Mouse (Mus musculus): ENCODE results near the gene Pigu. TPM values are rescaled to one million over a fixed set of nuclear protein-coding genes. Genes with fewer than 3 reads are reported as not detected.
A peak's percentile ranks its signal among the peaks of the same experiment; 100 is the strongest.

Gene Pigu
- total RNA-seq, 1 experiment from 2014 or later: 19.2 TPM

DNA sequence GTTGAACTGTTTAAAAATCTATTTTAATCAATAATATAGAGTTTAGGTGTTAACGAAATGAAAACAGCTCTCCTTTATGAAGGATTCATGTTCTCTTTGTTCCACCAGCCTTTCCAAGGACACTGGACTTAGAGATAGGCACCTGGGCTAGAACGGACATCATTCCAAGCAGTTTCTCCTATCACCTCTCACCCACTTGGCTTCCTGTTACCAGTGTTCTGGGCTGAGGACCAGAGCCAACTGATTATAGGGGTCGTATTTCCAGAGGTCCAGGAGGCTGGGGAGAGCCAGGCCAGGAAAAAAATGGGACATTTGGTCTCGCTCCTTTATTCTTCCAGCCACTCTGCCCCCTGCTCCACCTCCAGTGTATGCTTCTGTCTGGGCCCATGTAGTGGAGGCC, 15.2 kb upstream of the Pigu start:
- no peak for ATAC-seq (ENCODE audit: extremely low read depth, insufficient number of reproducible peaks, low FRiP score, poor library complexity, severe bottlenecking)

DNA sequence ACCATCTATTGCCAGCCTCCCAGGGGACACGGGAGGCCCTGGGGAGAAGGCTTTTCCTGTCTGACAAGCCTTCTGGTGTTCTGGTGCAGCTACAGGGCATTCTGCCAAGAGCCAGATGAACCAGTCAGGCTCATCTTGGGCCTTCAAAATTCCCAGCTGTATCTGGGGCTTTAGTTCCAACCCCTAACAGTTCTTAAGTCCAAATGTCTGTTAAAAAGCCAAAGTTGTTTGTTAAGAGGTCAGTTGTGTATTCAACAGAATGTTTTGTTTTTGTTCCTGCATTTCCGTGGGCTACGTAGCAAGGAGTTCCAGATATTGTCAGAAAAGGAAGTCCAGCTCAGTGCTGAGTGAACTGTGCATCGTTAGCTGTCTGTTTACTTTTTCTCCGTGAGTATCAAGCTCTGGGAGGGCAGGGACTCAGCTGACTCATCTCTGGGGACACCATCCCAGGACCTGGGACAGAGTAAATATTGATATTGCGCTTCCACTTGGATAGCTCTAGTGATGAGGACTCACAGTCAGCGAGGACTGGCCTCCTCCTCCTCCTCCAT, 12.2 kb upstream of the Pigu start:
- no peak for ATAC-seq (ENCODE audit: extremely low read depth, insufficient number of reproducible peaks, low FRiP score, poor library complexity, severe bottlenecking)

DNA sequence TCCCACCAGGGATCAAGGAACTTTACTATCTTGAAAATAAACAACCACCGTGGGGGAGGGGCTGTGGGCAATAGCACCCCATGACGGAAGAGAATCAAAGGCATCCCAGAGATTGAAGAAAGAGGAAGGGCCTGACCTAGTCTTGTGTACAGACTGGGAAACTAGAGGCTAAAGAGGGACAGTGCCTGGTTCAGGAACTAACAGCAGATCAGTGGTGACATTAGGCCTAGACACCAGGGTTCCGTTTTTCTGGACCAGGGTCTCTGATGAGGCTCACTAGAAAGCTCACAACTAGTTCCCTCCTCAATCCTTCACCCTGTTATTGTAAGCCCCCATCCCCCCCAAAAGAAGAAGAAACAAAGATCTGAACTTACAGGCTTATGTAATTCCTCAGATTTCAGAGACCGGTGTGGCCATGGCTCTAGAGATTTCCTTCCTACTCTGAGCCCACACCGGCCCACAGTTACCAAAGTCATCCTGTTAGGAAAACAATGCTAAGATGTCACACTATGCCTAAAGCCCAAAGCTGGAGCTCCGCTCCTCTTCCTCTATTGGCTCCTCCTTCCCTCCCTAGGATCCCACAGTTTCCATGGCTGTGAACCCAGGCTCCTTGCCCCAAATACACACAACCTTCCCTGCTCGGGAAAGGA, 10.5 kb upstream of the Pigu start:
- ATAC-seq (ENCODE audit: extremely low read depth, insufficient number of reproducible peaks, low FRiP score, poor library complexity, severe bottlenecking): peak; percentile 36; the same call in 1 of the 2 replicates

DNA sequence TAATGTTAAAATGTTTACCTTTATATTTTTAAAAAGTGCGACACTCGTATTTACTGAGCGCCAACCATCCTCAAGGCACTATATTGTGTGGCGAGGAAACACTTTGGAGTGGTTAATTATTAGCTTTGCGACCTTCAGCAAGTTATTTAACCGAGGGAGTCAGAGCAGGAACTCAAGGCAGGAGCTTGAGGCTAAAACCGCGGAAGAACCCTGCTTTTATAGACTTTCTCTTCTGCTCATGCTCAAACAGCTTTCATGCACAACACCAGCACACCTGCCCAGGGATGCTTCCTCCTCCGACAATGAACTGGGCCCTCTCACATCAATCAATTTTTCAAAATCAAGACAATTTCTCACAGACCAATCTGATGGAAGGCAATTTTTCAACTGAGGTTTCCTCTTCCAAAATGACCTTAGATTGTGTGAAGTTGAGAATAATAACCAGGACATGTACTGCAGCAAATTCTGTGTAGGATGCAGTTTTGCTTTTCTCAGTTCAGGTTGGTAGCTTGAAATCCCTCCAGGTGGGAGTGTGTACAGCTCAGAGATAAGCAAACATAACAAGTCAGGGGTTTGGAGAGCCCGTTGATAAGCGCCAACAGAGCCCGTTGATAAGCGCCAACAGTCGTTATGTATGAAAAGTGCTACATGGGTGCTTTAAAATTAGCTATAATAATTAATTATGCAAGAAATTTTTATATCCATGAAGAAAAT, 613 bp upstream of the Pigu start:
- ATAC-seq (ENCODE audit: extremely low read depth, insufficient number of reproducible peaks, low FRiP score, poor library complexity, severe bottlenecking): no peak

DNA sequence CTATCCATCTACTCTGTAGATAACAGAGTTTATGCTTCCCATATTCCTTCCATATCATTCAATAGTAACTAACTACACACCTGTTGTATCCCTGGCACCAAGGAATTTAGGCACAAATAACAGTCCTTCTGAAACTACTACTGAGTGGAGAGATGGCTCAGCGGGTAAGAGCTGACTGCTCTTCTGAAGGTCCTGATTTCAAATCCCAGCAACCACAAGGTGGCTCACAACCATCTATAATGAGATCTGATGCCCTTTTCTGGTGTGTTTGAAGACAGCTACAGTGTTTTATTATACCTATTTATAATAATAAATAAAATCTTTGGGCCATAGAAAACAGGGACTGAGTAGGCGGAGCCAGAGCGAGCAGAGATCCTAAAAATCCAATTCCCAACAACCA, 2.8 kb downstream of the Pigu start:
- no peak for ATAC-seq (ENCODE audit: extremely low read depth, insufficient number of reproducible peaks, low FRiP score, poor library complexity, severe bottlenecking)

DNA sequence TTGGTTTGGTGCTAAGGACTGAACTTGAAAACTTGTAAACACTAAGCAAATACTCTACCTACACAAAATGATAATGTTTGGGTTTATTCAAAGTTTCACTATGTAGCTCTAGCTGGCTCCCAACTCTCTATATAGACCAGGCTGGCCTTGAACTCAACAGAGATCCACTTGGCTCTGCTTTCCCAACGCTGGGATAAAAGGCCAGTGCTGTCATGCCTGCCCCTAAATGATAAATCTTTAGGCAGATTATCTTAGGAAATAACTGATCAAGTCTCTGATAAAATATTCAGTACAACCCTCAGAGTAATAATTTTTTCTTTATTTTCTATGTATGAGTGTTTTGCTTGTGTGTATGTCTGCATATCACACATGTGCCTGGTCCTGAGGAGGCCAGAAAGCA, 10.6 kb downstream of the Pigu start:
- ATAC-seq (ENCODE audit: extremely low read depth, insufficient number of reproducible peaks, low FRiP score, poor library complexity, severe bottlenecking): no peak

DNA sequence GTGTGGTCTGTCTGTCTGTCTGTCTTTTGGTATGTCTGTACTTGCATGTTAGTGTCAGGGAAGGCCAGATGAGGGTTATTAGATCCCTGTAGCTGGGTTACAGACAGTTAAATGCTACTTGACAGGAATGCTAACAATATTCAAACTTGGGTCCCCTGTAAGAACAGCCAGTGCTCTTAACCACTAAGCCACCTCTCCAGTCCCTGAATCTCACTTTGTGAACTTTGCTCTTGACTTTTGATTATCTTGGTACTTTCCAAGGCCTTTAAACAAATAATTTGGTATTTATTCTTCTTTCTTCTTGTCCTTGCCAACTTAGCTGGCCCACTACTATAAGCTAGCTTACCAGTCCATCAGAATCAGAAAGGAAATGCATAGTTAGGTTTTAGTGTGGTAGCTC, 17.1 kb downstream of the Pigu start:
- ATAC-seq (ENCODE audit: extremely low read depth, insufficient number of reproducible peaks, low FRiP score, poor library complexity, severe bottlenecking): no peak

DNA sequence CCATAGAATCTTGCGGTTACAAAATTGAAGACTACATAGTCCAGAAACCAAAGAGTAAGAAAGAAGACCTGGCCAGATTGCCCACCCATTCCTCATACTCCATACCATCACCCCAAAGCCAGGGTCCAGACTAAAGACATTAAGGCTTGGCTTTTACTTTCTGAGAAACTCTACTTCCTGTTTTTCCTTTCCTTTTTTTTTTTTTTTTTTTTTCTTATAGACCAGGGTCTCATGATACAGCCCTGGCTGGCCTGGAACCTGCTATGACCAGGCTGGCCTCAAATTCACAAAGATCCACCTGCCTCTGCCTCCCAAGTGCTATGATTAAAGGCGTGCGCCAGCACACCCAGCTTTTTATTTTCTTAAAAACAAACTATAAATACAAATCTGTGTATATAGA, 21.0 kb downstream of the Pigu start:
- ATAC-seq (ENCODE audit: extremely low read depth, insufficient number of reproducible peaks, low FRiP score, poor library complexity, severe bottlenecking): no peak

DNA sequence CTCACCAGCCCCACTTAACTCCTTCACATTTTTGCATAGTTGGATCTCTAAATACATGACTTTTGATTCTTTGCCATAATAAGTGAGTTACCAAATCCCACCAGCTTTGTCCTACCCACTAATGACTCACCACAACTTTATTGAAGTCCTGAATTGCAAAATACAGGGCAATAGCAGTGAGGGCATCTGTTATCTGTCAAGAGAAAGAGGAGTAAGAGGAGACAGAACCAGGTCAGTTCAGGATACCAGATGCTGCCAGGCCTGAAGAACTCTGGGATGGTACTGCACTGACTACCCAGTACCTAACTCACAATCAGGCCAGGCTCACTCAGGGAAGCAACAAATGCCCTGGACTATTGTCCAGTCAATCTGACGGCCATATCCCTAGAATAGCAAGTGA, 22.0 kb downstream of the Pigu start:
- ATAC-seq (ENCODE audit: extremely low read depth, insufficient number of reproducible peaks, low FRiP score, poor library complexity, severe bottlenecking): no peak

DNA sequence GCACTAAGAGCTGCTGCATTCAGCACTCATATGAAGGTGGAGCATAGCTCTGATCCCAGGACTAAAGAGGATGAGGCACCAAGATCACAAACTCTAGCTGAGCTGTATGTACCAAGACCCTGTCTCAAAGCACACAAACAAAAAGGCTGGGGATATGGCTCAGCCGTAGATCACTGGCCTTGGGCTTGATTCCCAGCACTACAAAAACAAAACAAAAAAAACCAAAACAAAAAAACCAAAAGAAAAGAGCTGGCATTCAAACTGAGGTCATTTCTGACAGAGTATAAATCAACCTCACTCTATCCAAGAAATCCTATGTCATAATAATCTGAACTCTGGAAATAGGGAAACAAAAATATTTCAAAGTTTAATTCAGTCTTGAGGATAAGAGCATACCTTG, 23.8 kb downstream of the Pigu start:
- ATAC-seq (ENCODE audit: extremely low read depth, insufficient number of reproducible peaks, low FRiP score, poor library complexity, severe bottlenecking): no peak

DNA sequence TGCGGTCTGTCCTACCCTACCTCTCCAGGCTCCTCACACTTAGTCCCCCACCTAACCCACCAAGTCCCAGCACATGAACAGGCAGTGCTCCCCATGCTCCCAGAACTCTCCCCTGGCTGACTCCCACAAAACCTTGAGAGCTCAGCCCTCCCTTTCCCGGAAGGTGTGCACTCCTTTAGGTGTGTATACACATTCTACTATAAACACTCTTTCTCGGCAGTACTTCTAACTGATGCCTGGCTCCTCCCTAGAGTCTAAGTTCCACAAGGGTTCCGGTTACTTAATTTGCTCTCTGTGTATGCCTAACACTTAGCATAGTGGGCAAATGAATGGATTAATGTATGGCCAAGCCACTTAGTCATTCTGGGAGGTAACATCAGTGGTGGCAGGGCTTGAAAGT, 25.9 kb downstream of the Pigu start:
- no peak for ATAC-seq (ENCODE audit: extremely low read depth, insufficient number of reproducible peaks, low FRiP score, poor library complexity, severe bottlenecking)

DNA sequence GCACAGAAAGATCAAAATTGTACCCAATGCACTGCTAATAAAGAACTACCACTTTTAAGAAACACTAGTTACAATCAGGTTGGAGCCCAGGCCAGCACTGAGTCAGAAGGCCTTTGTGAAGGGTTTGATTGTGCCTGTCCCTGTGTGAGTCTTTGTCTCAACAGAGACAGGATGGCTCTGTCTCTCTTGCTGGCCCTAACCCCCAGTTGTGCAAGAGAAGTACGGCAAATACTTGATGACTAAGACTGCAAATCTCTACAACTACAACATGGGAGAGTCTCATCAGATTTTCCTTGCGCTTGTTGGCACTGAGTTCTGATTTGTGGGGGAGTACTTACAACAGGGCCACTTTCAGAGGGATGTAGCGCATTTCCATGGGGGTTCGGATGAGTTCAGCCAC, 26.4 kb downstream of the Pigu start:
- ATAC-seq (ENCODE audit: extremely low read depth, insufficient number of reproducible peaks, low FRiP score, poor library complexity, severe bottlenecking): no peak

DNA sequence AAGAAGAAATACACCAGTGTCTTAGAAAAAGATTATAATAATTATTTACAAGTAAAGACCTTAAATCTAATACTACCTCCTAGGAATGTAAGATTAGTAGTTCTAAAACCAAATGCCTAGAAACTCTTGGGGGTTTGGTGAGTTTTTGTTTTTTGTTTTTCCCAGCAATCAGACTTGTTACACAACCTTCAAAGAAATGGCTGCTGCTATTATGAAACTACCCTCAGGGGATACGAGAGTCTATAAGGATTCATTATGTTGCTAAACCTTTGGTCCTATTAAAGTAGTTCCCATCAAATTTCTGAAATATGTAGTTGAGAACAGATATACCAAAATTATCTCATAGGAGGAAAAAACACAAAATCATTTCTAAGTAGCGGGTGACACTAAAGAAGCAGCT, 27.5 kb downstream of the Pigu start:
- ATAC-seq (ENCODE audit: extremely low read depth, insufficient number of reproducible peaks, low FRiP score, poor library complexity, severe bottlenecking): no peak

DNA sequence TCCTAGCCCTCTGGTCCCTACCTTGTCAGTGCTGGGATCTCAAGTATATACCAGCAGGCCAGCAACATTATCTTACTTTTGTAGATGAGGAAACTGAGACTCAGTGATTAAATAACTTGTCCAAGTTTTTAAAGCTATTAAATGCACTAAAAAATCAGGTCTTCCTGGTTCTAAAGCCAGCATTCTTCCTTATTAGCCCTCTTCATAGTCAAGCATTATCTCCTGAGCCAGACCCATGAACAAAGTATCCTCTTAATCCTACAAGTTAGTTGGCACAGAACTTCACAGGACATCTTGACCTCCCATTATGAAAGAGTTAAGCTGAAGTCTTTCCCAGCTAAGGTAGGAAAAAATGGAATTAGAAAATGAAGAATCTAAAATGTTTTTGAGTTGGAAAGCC, 28.3 kb downstream of the Pigu start:
- ATAC-seq (ENCODE audit: extremely low read depth, insufficient number of reproducible peaks, low FRiP score, poor library complexity, severe bottlenecking): no peak

DNA sequence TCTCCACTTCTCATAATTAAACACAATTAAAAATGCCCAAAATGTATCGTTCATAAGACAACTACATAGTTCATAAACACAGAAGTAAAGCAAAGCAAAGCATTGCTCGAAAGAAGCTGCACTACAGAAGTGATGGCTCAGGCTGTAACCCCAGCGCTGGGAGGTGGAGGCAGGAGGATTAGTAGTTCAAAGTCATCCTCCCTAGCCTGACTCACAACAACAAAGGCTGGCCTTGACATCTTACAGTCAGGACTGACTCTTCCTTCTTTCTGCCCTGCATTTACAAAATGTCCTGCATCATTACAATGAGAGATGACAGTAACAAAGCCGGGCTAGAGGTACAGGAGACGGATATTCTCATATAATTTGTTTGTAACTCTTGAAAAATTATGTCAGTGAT, 29.3 kb downstream of the Pigu start:
- no peak for ATAC-seq (ENCODE audit: extremely low read depth, insufficient number of reproducible peaks, low FRiP score, poor library complexity, severe bottlenecking)

DNA sequence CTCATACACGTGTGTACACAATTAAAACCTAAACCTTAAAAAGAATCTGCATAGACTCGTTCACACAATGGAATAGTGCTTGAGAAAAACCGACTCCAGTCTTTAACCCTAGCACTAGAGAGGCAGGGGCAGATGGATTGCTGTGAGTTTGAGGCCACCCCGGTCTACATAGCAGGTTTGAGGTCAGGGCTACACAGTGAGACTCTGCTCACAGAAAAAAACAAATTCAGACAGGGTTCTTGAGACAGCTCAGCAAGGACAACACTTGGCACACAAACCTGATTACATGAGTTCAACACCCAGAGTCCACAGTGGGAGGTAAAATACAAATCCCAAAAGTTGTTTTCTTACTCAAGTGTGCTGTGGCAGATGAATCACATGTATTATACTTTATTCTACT, 31.2 kb downstream of the Pigu start:
- no peak for ATAC-seq (ENCODE audit: extremely low read depth, insufficient number of reproducible peaks, low FRiP score, poor library complexity, severe bottlenecking)

DNA sequence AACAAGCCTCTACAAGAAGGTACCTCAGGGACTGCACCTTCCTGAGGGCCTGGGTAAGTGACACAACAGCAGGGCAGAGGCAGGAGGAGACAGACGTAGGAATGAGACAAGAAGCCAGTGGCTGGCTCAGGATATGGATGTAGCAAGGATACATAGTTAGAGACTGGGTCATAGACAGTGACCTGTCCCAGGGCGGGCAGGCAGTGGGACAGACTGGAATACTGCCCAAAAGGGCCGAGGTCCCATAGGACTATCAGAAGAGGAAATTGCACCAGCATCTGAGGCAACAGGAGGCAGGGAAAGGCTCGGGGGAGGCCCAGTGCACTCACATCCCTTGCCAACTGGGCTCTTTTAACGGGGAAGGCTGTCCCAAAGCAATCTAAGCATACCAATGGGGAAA, 36.6 kb downstream of the Pigu start:
- no peak for ATAC-seq (ENCODE audit: extremely low read depth, insufficient number of reproducible peaks, low FRiP score, poor library complexity, severe bottlenecking)

DNA sequence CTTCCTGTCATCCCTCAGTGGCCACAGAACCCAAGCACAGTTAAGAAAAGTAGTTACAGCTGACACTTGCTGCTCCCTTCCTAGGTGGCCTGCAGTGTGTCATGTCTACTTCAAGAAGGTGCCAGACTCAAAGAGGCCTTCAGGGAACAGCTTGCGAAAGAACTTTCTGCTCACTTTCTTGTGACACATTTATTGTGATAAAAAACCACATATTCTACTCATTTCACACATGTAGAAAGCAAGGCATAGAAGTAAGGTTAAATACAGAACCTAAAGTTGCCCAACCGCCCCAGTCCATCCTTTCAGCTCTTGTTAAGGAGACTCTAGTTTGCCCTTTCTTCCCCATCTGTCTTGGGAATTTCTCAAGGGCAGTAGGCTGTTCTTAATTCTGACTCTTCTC, 38.6 kb downstream of the Pigu start:
- no peak for ATAC-seq (ENCODE audit: extremely low read depth, insufficient number of reproducible peaks, low FRiP score, poor library complexity, severe bottlenecking)

DNA sequence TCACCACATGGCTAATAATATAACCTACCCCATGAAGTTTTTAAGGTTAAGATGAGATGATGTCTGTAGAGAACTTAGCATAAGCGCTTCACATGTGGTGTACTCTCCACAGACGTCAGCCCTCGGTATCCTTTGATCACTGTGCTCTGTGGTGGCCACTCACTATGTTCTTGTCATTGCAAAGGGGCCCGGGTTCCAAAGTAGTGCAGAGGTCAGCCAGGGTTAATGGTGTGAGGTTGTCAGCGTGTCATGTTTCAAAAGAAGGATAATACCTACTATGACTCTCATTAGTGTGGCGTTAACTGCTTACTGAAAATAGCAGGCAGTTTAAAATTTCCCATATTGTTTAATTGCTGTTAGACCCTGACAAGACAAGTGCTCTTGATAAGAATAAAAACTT, 43.6 kb downstream of the Pigu start:
- ATAC-seq (ENCODE audit: extremely low read depth, insufficient number of reproducible peaks, low FRiP score, poor library complexity, severe bottlenecking): no peak

DNA sequence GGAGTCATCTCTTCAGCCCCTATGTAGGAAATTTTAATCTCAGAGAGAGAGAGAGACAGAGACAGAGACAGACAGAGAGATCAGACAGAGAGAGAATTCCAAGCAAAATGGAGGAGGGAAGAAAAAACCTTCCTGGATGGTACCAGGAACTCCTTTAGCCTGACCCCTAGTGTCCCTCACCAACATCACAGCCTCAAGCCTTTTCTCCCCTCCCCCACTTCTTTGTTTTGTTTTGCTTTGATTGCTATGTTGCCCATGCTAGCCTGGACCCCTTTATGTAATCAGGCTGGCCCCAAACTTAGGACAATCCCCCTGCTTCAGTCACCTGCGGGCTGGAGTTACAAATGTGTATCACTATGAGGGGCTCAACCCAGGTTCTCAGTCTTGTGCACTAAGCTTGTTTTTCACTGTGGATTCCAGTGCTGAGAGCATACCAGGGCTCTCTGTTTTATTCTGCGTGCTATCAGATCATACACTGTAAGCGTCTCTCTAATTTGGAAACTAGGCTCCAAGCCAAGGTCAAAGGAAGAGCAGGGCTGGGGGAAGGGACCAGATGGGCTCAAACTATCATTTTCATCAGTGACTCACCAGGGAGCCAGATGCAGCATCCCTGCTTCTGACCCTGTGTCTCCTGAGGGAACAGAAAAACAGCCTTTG, 48.2 kb downstream of the Pigu start:
- ATAC-seq (ENCODE audit: extremely low read depth, insufficient number of reproducible peaks, low FRiP score, poor library complexity, severe bottlenecking): no peak

Data from neutrophil, adult 5-6 weeks (primary cell).